ENCODE assay signal across 23 mouse cellular contexts in genomic region chr15:8897487-8898158, GRCm38 (mm10).
A peak's percentile ranks its signal among the peaks of the same experiment; 100 is the strongest.
DNase-seq lines count a peak whose midpoint lies in the region; ATAC-seq and TF ChIP-seq lines count a peak whose summit lies in the region.
"Had no signal": no experiment of that assay in that cellular context is flagged by ENCODE, and none has a peak within 500 bp of the region (broad histone marks: within the 10 kb centered on the region; RNA-seq: fewer than 3 reads in every experiment).

No protein-coding gene starts in this region.

- H3K4me2 ChIP-seq in CH12.LX (ENCODE audit: insufficient read depth, low read depth, poor library complexity, severe bottlenecking), result peak overlapping the region; percentile 44; the same call in 1 of the 2 replicates
- H3K4me2 ChIP-seq in liver, embryonic 12.5 days, result peak overlapping the region; percentile 32
- H3K4me2 ChIP-seq: forebrain, embryonic 13.5 days; heart, embryonic 15.5 days; hindbrain, embryonic 15.5 days; intestine, embryonic 15.5 days; kidney, embryonic 15.5 days; limb, embryonic 15.5 days had no signal

- dilution Hi-C loops in CH12.LX (cut with MboI; ENCODE audit: extremely low pct_ligation_motif_present, extremely low pct_unique_long_range_greater_than_20kb, low sequenced_read_pairs), result no loop called here

- ATAC-seq in liver, embryonic 12.5 days, result peak; percentile 94
- ATAC-seq in megakaryocyte progenitor cell, adult 5-6 weeks (replicated peaks; ENCODE audit: poor library complexity), result peak; percentile 72
- ATAC-seq: forebrain, embryonic 13.5 days; intestine, embryonic 15.5 days had no signal

- no peak overlapping the region for H3K4me3 ChIP-seq in CH12.LX (replicated peaks in 1 of 3; ENCODE audit: low read depth in 2 of 3, low read length in 2 of 3, poor library complexity in 1 of 3)
- no peak overlapping the region for H3K4me3 ChIP-seq in liver, embryonic 12.5 days
- H3K4me3 ChIP-seq: forebrain, embryonic 13.5 days; heart, embryonic 15.5 days; hindbrain, embryonic 15.5 days; intestine, embryonic 15.5 days; kidney, embryonic 15.5 days; limb, embryonic 15.5 days had no signal

- no peaks in the 10 kb centered on the region for H3K79me2 ChIP-seq in CH12.LX (replicated peaks; ENCODE audit: control insufficient read depth, extremely low read depth, insufficient read depth, poor library complexity, severe bottlenecking)

- intact Hi-C loops in heart, postnatal 36 days (cut with DNase I), result no loop called here
- intact Hi-C loops in left cerebral cortex, postnatal 14 days (cut with DNase I), result no loop called here

- no peak for TF ChIP-seq CTCF in CH12.LX (conservative IDR thresholded peaks at IDR 0.05 in 1 of 2, IDR thresholded peaks at IDR 0.05 in 1 of 2; ENCODE audit: low read depth in 2 of 2, low read length in 2 of 2)

- no peak overlapping the region for H3K27ac ChIP-seq in CH12.LX (ENCODE audit: insufficient read depth, low read depth)
- peak overlapping the region; percentile 34; the same call in 1 of the 2 replicates for H3K27ac ChIP-seq in liver, embryonic 12.5 days
- H3K27ac ChIP-seq: forebrain, embryonic 13.5 days; heart, embryonic 15.5 days; hindbrain, embryonic 15.5 days; intestine, embryonic 15.5 days; kidney, embryonic 15.5 days; limb, embryonic 15.5 days; stomach, postnatal 0 days had no signal

- no peak for TF ChIP-seq POLR2A in CH12.LX (IDR thresholded peaks at IDR 0.05; ENCODE audit: low read depth, low read length)

- H3K27me3 ChIP-seq in CH12.LX (replicated peaks), result no peaks in the 10 kb centered on the region
- no peaks in the 10 kb centered on the region for H3K27me3 ChIP-seq in liver, embryonic 12.5 days (replicated peaks)
- H3K27me3 ChIP-seq: forebrain, embryonic 13.5 days; heart, embryonic 15.5 days; hindbrain, embryonic 15.5 days; intestine, embryonic 15.5 days; kidney, embryonic 15.5 days; limb, embryonic 15.5 days had no signal

- no peak for TF ChIP-seq EP300 in CH12.LX (IDR thresholded peaks at IDR 0.05; ENCODE audit: low read length)

- no peaks in the 10 kb centered on the region for H3K36me3 ChIP-seq in CH12.LX (replicated peaks in 1 of 2; ENCODE audit: control insufficient read depth in 1 of 2, insufficient read depth in 1 of 2, low read length in 1 of 2)
- no peaks in the 10 kb centered on the region for H3K36me3 ChIP-seq in liver, embryonic 12.5 days
- H3K36me3 ChIP-seq: heart, embryonic 15.5 days; hindbrain, embryonic 15.5 days; intestine, embryonic 15.5 days; kidney, embryonic 15.5 days; limb, embryonic 15.5 days had no signal

- TF ChIP-seq RAD21 in CH12.LX (IDR thresholded peaks at IDR 0.05; ENCODE audit: low read depth, low read length), result no peak

- in situ Hi-C loops in CH12.LX (cut with MboI; ENCODE audit: low pct_ligation_motif_present, low pct_unique_long_range_greater_than_20kb, low sequenced_read_pairs), result loop anchor here (10.0 kb wide), 1 partner anchor 263 kb away; no protein-coding TSS in a partner anchor

- no peak for DNase-seq in CH12.LX (ENCODE audit: extremely low read depth)
- DNase-seq in c-Kit-positive CD71-positive TER-119-negative erythroid progenitor cells, embryonic 14.5 days (ENCODE audit: low read depth), result peak; percentile 46
- DNase-seq in heart, postnatal 36 days, result no peak
- no peak for DNase-seq in left cerebral cortex, postnatal 14 days (ENCODE audit: low spot score in 2 of 2)
- DNase-seq in adrenal gland, adult 8-10 months, result no peak
- DNase-seq: cerebellum, adult 8-10 months; cerebellum, postnatal 36 days; heart, postnatal 4 days; kidney, postnatal 36 days; layer of hippocampus, adult 9-11 months; left cerebral cortex, postnatal 4 days; lung, postnatal 14 days; midbrain, embryonic 14.5 days; thymus, adult 2 months had no signal

- H3K9me3 ChIP-seq in CH12.LX (replicated peaks; ENCODE audit: low read length), result no peaks in the 10 kb centered on the region
- no peaks in the 10 kb centered on the region for H3K9me3 ChIP-seq in liver, embryonic 12.5 days (replicated peaks)
- H3K9me3 ChIP-seq: forebrain, embryonic 13.5 days; heart, embryonic 15.5 days; hindbrain, embryonic 15.5 days; intestine, embryonic 15.5 days; kidney, embryonic 15.5 days; limb, embryonic 15.5 days had no signal

- H3K4me1 ChIP-seq in CH12.LX (ENCODE audit: control insufficient read depth in 1 of 2, insufficient read depth in 2 of 2), result no peaks in the 10 kb centered on the region
- H3K4me1 ChIP-seq in liver, embryonic 12.5 days, result peaks cover 20% of the 10 kb centered on the region
- H3K4me1 ChIP-seq: forebrain, embryonic 13.5 days; heart, embryonic 15.5 days; hindbrain, embryonic 15.5 days; intestine, embryonic 15.5 days; kidney, embryonic 15.5 days; limb, embryonic 15.5 days had no signal

- H3K9ac ChIP-seq in CH12.LX (ENCODE audit: insufficient read depth, low read depth), result no peak overlapping the region
- no peak overlapping the region for H3K9ac ChIP-seq in liver, embryonic 12.5 days
- H3K9ac ChIP-seq: forebrain, embryonic 13.5 days; heart, embryonic 15.5 days; hindbrain, embryonic 15.5 days; intestine, embryonic 15.5 days; kidney, embryonic 15.5 days; limb, embryonic 15.5 days had no signal

- WGBS in liver, embryonic 12.5 days (ENCODE audit: insufficient replicate concordance), result 19% methylated on average over 11 of the region's 11 CpGs

TF ChIP-seq in CH12.LX, 34 proteins besides CTCF, POLR2A, EP300 and RAD21:
- TF ChIP-seq GABPA (IDR thresholded peaks at IDR 0.05; ENCODE audit: insufficient replicate concordance, low read depth, low read length) (no peak), ELF1 (IDR thresholded peaks at IDR 0.05; ENCODE audit: low read depth, low read length) (no peak), PAX5 (IDR thresholded peaks at IDR 0.05; ENCODE audit: low read length) (no peak), POLR2AphosphoS2 (IDR thresholded peaks at IDR 0.05; ENCODE audit: low read depth, low read length) (no peak), ZMIZ1 (IDR thresholded peaks at IDR 0.05; ENCODE audit: low read depth, low read length) (no peak), NELFE (IDR thresholded peaks at IDR 0.05; ENCODE audit: low read depth, low read length) (no peak), CHD1 (IDR thresholded peaks at IDR 0.05; ENCODE audit: low read depth, low read length) (no peak), UBTF (IDR thresholded peaks at IDR 0.05; ENCODE audit: low read depth, low read length) (no peak), MAZ (IDR thresholded peaks at IDR 0.05; ENCODE audit: low read depth, low read length) (no peak), BHLHE40 (IDR thresholded peaks at IDR 0.05; ENCODE audit: low read depth, low read length) (no peak), MYC (IDR thresholded peaks at IDR 0.05; ENCODE audit: low read depth, low read length) (no peak), MXI1 (IDR thresholded peaks at IDR 0.05; ENCODE audit: low read depth, low read length) (no peak), ETS1 (conservative IDR thresholded peaks at IDR 0.05; ENCODE audit: low read depth, low read length) (no peak), USF1 (IDR thresholded peaks at IDR 0.05; ENCODE audit: low read depth, low read length) (no peak), E2F4 (IDR thresholded peaks at IDR 0.05; ENCODE audit: insufficient replicate concordance, low read depth, low read length) (no peak), HCFC1 (IDR thresholded peaks at IDR 0.05; ENCODE audit: low read depth, low read length) (no peak), CHD2 (IDR thresholded peaks at IDR 0.05; ENCODE audit: low read length) (no peak)
